Mouse (Mus musculus) ES-E14 (cell line): ENCODE data around the gene Xrcc5. TPM values are rescaled to one million over a fixed set of nuclear protein-coding genes. Genes with fewer than 3 reads are reported as not detected.

Experiments used
- DNase-seq: peaks from one replicate; pipeline ENCODE4 v3.0.0-alpha.2; 2013; ENCODE audit warnings: low read depth, low spot score
- H3K27ac ChIP-seq: 2 replicates; pipeline ENCODE4 v1.5.1; 2012; ENCODE audit warnings: low read depth, mild to moderate bottlenecking, low read length, moderate library complexity, mixed read lengths; ENCODE audit not compliant: poor library complexity, insufficient read depth, severe bottlenecking
- H3K36me3 ChIP-seq: 2 replicates; pipeline ENCODE4 v1.6.1; 2012; ENCODE audit warnings: mild to moderate bottlenecking, low read length, moderate library complexity, mixed read lengths; ENCODE audit not compliant: control insufficient read depth, poor library complexity, insufficient read depth, severe bottlenecking
- H3K4me1 ChIP-seq, 2 experiments: fragments of 150-350 bp in 1 of 2; sonication (generic) in 1 of 2; 2 replicates each; pipeline ENCODE4 v1.6.1; 2012; ENCODE audit warnings: low read length in 2 of 2, mild to moderate bottlenecking in 1 of 2, mixed read lengths in 1 of 2; ENCODE audit not compliant: control insufficient read depth in 2 of 2, insufficient read depth in 2 of 2, poor library complexity in 1 of 2
- H3K4me3 ChIP-seq, 2 experiments: fragments of 150-350 bp in 1 of 2; sonication (generic) in 1 of 2; 2 replicates each; pipeline ENCODE4 v1.5.1; 2012; ENCODE audit warnings: low read length in 2 of 2, low read depth in 1 of 2, mild to moderate bottlenecking in 1 of 2, mixed read lengths in 1 of 2; ENCODE audit not compliant: insufficient read depth in 1 of 2, poor library complexity in 1 of 2, severe bottlenecking in 1 of 2
- H3K9ac ChIP-seq: 2 replicates; pipeline ENCODE4 v1.6.1; 2012; ENCODE audit warnings: low read depth, mild to moderate bottlenecking, low read length, mixed read lengths; ENCODE audit not compliant: poor library complexity, insufficient read depth, severe bottlenecking
- H3K9me3 ChIP-seq: fragments of 150-350 bp; sonication (generic); 2 replicates; pipeline ENCODE4 v1.6.1; 2012; ENCODE audit warnings: low read depth, mild to moderate bottlenecking, low read length; ENCODE audit not compliant: control insufficient read depth, insufficient read depth
- CHD2 ChIP-seq: IDR thresholded peaks from 2 replicates; pipeline ENCODE4 v1.6.1; 2014; ENCODE audit warnings: mild to moderate bottlenecking, low read depth, low read length, inconsistent platforms
- HCFC1 ChIP-seq: IDR thresholded peaks from 2 replicates; pipeline ENCODE4 v1.6.1; 2012; ENCODE audit warnings: low read length, inconsistent platforms, borderline replicate concordance; ENCODE audit not compliant: insufficient read depth
- MAFK ChIP-seq: IDR thresholded peaks from 2 replicates; pipeline ENCODE4 v1.6.1; 2014; ENCODE audit warnings: mild to moderate bottlenecking, low read depth, low read length, inconsistent platforms; ENCODE audit not compliant: insufficient read depth
- ZC3H11A ChIP-seq: IDR thresholded peaks from 2 replicates; pipeline ENCODE4 v1.6.1; 2012; ENCODE audit warnings: low read depth, mild to moderate bottlenecking, inconsistent platforms, low read length, borderline replicate concordance
- ZNF384 ChIP-seq: IDR thresholded peaks from 2 replicates; pipeline ENCODE4 v1.6.1; 2012; ENCODE audit warnings: low read depth, low read length, inconsistent platforms
- in situ Hi-C, 2 experiments: fragments of 600-800 bp; cut with MboI; formaldehyde crosslinking; loops; one replicate each; pipeline ENCODE4 v1.15.1; 2025; ENCODE audit warnings: low sequenced_read_pairs in 2 of 2, inconsistent platforms in 1 of 2; ENCODE audit not compliant: unreplicated experiment in 2 of 2
- total RNA-seq: library from RNA; depleted of rRNA; stranded (reverse); fragments of 300-350 nt; gene quantifications from 2 replicates; pipeline ENCODE4 v1.2.3, GENCODE M21; 2012; rRNA removed

Xrcc5 gene
- total RNA-seq, 1 experiment: 72.0 TPM

GRCm38 (mm10) chr1:72436967-72437366 lies 129.7 kb downstream of the Xrcc5 start:
- H3K4me3 ChIP-seq: no peak overlapping the region
- no peak for DNase-seq
- in situ Hi-C loops: no loop called here
- TF ChIP-seq CHD2 (no peak), HCFC1 (no peak), ZNF384 (no peak), MAFK (no peak), ZC3H11A (no peak)
- no peak overlapping the region for H3K27ac ChIP-seq
- H3K36me3 ChIP-seq: no peaks in the 10 kb centered on the region
- H3K4me1 ChIP-seq: no peaks in the 10 kb centered on the region
- no peak overlapping the region for H3K9ac ChIP-seq
- H3K9me3 ChIP-seq: no peaks in the 10 kb centered on the region

- Histone ChIP-seq H3K36me3 (no peaks in the 10 kb centered on the region), H3K9ac (no peak overlapping the region), H3K9me3 (no peaks in the 10 kb centered on the region), H3K4me3 (no peak overlapping the region), H3K4me1 (no peaks in the 10 kb centered on the region), H3K27ac (no peak overlapping the region)
- in situ Hi-C loops: no loop called here
- DNase-seq: no peak
- no peak for TF ChIP-seq ZC3H11A
Measured at GRCm38 (mm10) chr1:72439146-72439545, 131.9 kb downstream of the Xrcc5 start.

DNA sequence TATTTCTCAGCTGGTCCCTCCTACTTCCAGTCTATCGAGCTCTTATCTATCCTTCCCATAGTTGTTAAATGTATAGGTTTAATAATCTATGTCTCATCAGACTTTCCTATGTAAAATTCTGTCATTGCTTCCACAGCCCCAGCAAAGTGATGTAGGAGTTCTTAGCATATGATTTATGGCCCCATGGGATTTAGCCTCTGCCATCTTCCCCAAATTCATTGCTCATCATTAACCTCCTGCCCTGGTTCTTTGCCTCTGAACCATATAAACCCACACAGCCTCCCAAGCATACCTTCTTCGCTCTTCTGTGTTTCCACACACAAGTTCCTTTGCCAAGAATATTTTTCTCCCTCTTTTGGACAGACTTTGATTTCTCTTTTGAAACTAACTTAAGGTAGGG lies 135.5 kb downstream of the Xrcc5 start:
- TF ChIP-seq MAFK (no peak), ZC3H11A (no peak), HCFC1 (no peak), CHD2 (no peak), ZNF384 (no peak)
- Histone ChIP-seq H3K9ac (no peak overlapping the region), H3K4me1 (no peaks in the 10 kb centered on the region), H3K9me3 (no peaks in the 10 kb centered on the region), H3K27ac (no peak overlapping the region), H3K4me3 (no peak overlapping the region), H3K36me3 (no peaks in the 10 kb centered on the region)
- in situ Hi-C loops: no loop called here
- DNase-seq: no peak

Other genes with a start within 250 kb of the Xrcc5 start
- 92.1 and 94.8 TPM in 2 replicates for gene Mreg, start 95.1 kb upstream of the Xrcc5 start, total RNA-seq
- gene Pecr, start 23.1 kb upstream of the Xrcc5 start, total RNA-seq: 14.3 and 16.8 TPM in 2 replicates
- gene Tmem169, start 23.1 kb upstream of the Xrcc5 start, total RNA-seq: 0.32 and 0.36 TPM in 2 replicates
- 0.05 TPM in 1 of 2 replicates, not detected in the other for gene March4, start 229.5 kb downstream of the Xrcc5 start, total RNA-seq